Mouse (Mus musculus) E14TG2a.4 (cell line): ENCODE measurements around the gene Arih1.

ENCODE experiments used
- CTCF ChIP-seq: conservative IDR thresholded peaks from 2 replicates; pipeline ENCODE4 v1.5.1; 2014; ENCODE audit warnings: low read length
- NANOG ChIP-seq: IDR thresholded peaks from 2 replicates; pipeline ENCODE4 v1.6.1; 2014; ENCODE audit warnings: borderline replicate concordance, low read length, mixed read lengths
- POU5F1 ChIP-seq: IDR thresholded peaks from 2 replicates; pipeline ENCODE4 v1.6.1; 2014; ENCODE audit warnings: low read length, borderline replicate concordance

DNA sequence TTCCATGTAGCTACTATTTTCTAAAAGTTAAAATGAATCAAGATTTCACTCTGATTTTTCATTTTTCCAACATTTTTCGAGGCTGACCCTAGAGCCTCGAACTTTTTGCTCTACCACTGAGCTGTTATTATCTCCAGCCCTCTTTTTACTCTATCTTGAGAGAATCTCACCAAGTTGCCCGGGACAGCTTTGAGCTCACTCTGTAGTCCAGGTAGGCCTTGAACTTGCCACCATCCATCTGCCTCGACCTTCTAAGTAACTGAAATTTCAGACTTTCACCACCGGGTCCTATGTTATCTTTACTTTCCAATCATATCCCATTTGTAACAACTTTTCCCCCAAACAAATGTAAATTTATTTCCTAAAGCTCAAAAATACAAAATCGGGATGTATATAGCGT, 1.7 kb downstream of the Arih1 start:
- TF ChIP-seq CTCF (no peak), NANOG (no peak), POU5F1 (no peak)
